Mouse (Mus musculus) frontal cortex, postnatal 10 days (tissue): ENCODE measurements around the gene Gm20388.
A peak's percentile ranks its signal among the peaks of the same experiment; 100 is the strongest.
"Not testable (repeated sequence)": the region's sequence is repeated elsewhere in the genome, so short reads cannot be mapped to it uniquely, and the experiment has no call there.

Source experiments
- DNase-seq, 2 experiments: peaks; one replicate each; pipeline ENCODE4 v3.0.0; 2022; ENCODE audit warnings: low spot score in 2 of 2, mixed read lengths in 1 of 2

Gm20388 gene

GRCm38 (mm10) chr8:122550995-122551264, 2640.3 kb downstream of the Gm20388 start:
- no peak for DNase-seq

GRCm38 (mm10) chr8:122551265-122552051, 2640.8 kb downstream of the Gm20388 start, which contains the start of gene Piezo1:
Piezo1 (minus strand) TSS chr8:122551329.
- DNase-seq: peak in 1 of 2 experiments; percentile 82

- no peak for DNase-seq
These were observed 2644.1 kb downstream of the Gm20388 start for GRCm38 (mm10) chr8:122554786-122555185.

GRCm38 (mm10) chr8:122556030-122557009, 2645.7 kb downstream of the Gm20388 start:
- DNase-seq: no peak

GRCm38 (mm10) chr8:122557248-122558038, 2646.8 kb downstream of the Gm20388 start:
- no peak for DNase-seq

GRCm38 (mm10) chr8:122558671-122559349, 2648.2 kb downstream of the Gm20388 start:
- DNase-seq: no peak

GRCm38 (mm10) chr8:122561199-122561598, 2650.6 kb downstream of the Gm20388 start:
- DNase-seq: no peak

- DNase-seq: no peak
These were observed 2654.0 kb downstream of the Gm20388 start for GRCm38 (mm10) chr8:122564363-122565352.

GRCm38 (mm10) chr8:122566766-122567165, 2656.1 kb downstream of the Gm20388 start:
- DNase-seq: no peak

GRCm38 (mm10) chr8:122567361-122568108, 2656.9 kb downstream of the Gm20388 start, which contains the start of gene Cdt1:
Cdt1 (plus strand) TSS chr8:122568015.
- peak; percentile 93 to 94 for DNase-seq

GRCm38 (mm10) chr8:122568109-122568504, 2657.5 kb downstream of the Gm20388 start:
- DNase-seq: no peak

- no peak for DNase-seq
These were observed 2658.3 kb downstream of the Gm20388 start for GRCm38 (mm10) chr8:122568881-122569309.

- DNase-seq: no peak
These were observed 2658.7 kb downstream of the Gm20388 start for GRCm38 (mm10) chr8:122569329-122569728.

- DNase-seq: no peak
These were observed 2659.4 kb downstream of the Gm20388 start for GRCm38 (mm10) chr8:122569996-122570395.

- DNase-seq: no peak
These were observed 2660.5 kb downstream of the Gm20388 start for GRCm38 (mm10) chr8:122571153-122571552.

GRCm38 (mm10) chr8:122571750-122572267, 2661.2 kb downstream of the Gm20388 start:
- DNase-seq: no peak

- no peak for DNase-seq
These were observed 2662.1 kb downstream of the Gm20388 start for GRCm38 (mm10) chr8:122572751-122573150.

GRCm38 (mm10) chr8:122573176-122573575, 2662.5 kb downstream of the Gm20388 start:
- DNase-seq: not testable (repeated sequence)

- no peak for DNase-seq
These were observed 2662.9 kb downstream of the Gm20388 start for GRCm38 (mm10) chr8:122573577-122573976.
